Mouse (Mus musculus) CH12.LX (cell line): ENCODE measurements at regions not wholly inside any gene's neighbourhood (a gene's known extent, or its start where the extent isn't known, plus 50 kb on each side); places are given as distances from the start of the nearest gene placed in this dataset.
A peak's percentile ranks its signal among the peaks of the same experiment; 100 is the strongest.

Source experiments
- DNase-seq: peaks from one replicate; pipeline ENCODE4 v3.0.0-alpha.2; 2013; ENCODE audit errors: extremely low read depth
- H3K27ac ChIP-seq: 2 replicates; pipeline ENCODE4 v1.5.1; 2012; ENCODE audit warnings: low read depth, mild to moderate bottlenecking, control low read depth, moderate library complexity; ENCODE audit not compliant: insufficient read depth
- H3K27me3 ChIP-seq: replicated peaks from 2 replicates; pipeline ENCODE3; 2012; ENCODE audit warnings: inconsistent platforms
- H3K36me3 ChIP-seq, 2 experiments: replicated peaks in 1 of 2; 2 replicates each; pipeline versions ENCODE3 to v1.6.1; 2012; ENCODE audit warnings: inconsistent platforms in 1 of 2, low read length in 1 of 2, mild to moderate bottlenecking in 1 of 2, mixed read lengths in 1 of 2, moderate library complexity in 1 of 2; ENCODE audit not compliant: control insufficient read depth in 1 of 2, insufficient read depth in 1 of 2
- H3K4me1 ChIP-seq, 2 experiments: 2 replicates each; pipeline ENCODE4 v1.6.1; 2012; ENCODE audit warnings: inconsistent platforms in 1 of 2, moderate library complexity in 1 of 2; ENCODE audit not compliant: insufficient read depth in 2 of 2, control insufficient read depth in 1 of 2
- H3K4me2 ChIP-seq: 2 replicates; pipeline ENCODE4 v1.6.1; 2012; ENCODE audit warnings: low read depth, mild to moderate bottlenecking, control low read depth; ENCODE audit not compliant: poor library complexity, insufficient read depth, severe bottlenecking
- H3K4me3 ChIP-seq, 3 experiments: fragments of 150-350 bp in 1 of 3; sonication (generic) in 1 of 3; replicated peaks in 1 of 3; 2 replicates each; pipeline versions ENCODE3 to v1.5.1; 2011 to 2012; ENCODE audit warnings: low read depth in 2 of 3, low read length in 2 of 3, mild to moderate bottlenecking in 2 of 3, moderate library complexity in 2 of 3, control low read depth in 1 of 3, improper control_type of control experiment in 1 of 3, inconsistent platforms in 1 of 3, mixed read lengths in 1 of 3; ENCODE audit not compliant: poor library complexity in 1 of 3
- H3K79me2 ChIP-seq: replicated peaks from 2 replicates; pipeline ENCODE4 v1.6.1; 2012; ENCODE audit warnings: mild to moderate bottlenecking, moderate library complexity; ENCODE audit not compliant: control insufficient read depth, poor library complexity, insufficient read depth, severe bottlenecking; ENCODE audit errors: extremely low read depth
- H3K9ac ChIP-seq: 2 replicates; pipeline ENCODE4 v1.6.1; 2012; ENCODE audit warnings: low read depth, mild to moderate bottlenecking, control low read depth, moderate library complexity; ENCODE audit not compliant: insufficient read depth
- H3K9me3 ChIP-seq: replicated peaks from 2 replicates; pipeline ENCODE3; 2012; ENCODE audit warnings: low read length, inconsistent platforms, mixed read lengths
- CHD1 ChIP-seq: IDR thresholded peaks from 2 replicates; pipeline ENCODE4 v1.6.1; 2012; ENCODE audit warnings: low read depth, low read length, improper control_type of control experiment, inconsistent platforms
- CTCF ChIP-seq, 2 experiments: IDR thresholded peaks in 1 of 2; conservative IDR thresholded peaks in 1 of 2; 2 replicates each; pipeline ENCODE4 v1.5.1; 2011 to 2012; ENCODE audit warnings: low read depth in 2 of 2, low read length in 2 of 2, improper control_type of control experiment in 1 of 2, inconsistent platforms in 1 of 2, mild to moderate bottlenecking in 1 of 2, moderate library complexity in 1 of 2
- ELF1 ChIP-seq: IDR thresholded peaks from 2 replicates; pipeline ENCODE4 v1.6.1; 2014; ENCODE audit warnings: low read depth, mild to moderate bottlenecking, inconsistent platforms, low read length, improper control_type of control experiment
- GABPA ChIP-seq: IDR thresholded peaks from 2 replicates; pipeline ENCODE4 v1.6.1; 2012; ENCODE audit warnings: low read depth, low read length, improper control_type of control experiment, inconsistent platforms; ENCODE audit not compliant: insufficient replicate concordance
- JUND ChIP-seq: conservative IDR thresholded peaks from 2 replicates; pipeline ENCODE4 v1.6.1; 2011; ENCODE audit warnings: low read depth, low read length, improper control_type of control experiment
- KAT2A ChIP-seq: IDR thresholded peaks from 2 replicates; pipeline ENCODE4 v1.6.1; 2012; ENCODE audit warnings: low read length, improper control_type of control experiment, inconsistent platforms; ENCODE audit not compliant: insufficient replicate concordance
- MAFK ChIP-seq: IDR thresholded peaks from 2 replicates; pipeline ENCODE4 v1.6.1; 2011; ENCODE audit warnings: low read length, improper control_type of control experiment; ENCODE audit not compliant: insufficient replicate concordance
- MAX ChIP-seq: IDR thresholded peaks from 2 replicates; pipeline ENCODE4 v1.6.1; 2011; ENCODE audit warnings: low read length, improper control_type of control experiment
- MEF2A ChIP-seq: IDR thresholded peaks from 2 replicates; pipeline ENCODE4 v1.6.1; 2014; ENCODE audit warnings: low read depth, mild to moderate bottlenecking, inconsistent platforms, low read length, improper control_type of control experiment, borderline replicate concordance
- MYC ChIP-seq: IDR thresholded peaks from 2 replicates; pipeline ENCODE4 v1.6.1; 2011; ENCODE audit warnings: low read depth, mild to moderate bottlenecking, improper control_type of control experiment, low read length
- POLR2A ChIP-seq: IDR thresholded peaks from 2 replicates; pipeline ENCODE4 v1.6.1; 2011; ENCODE audit warnings: low read depth, mild to moderate bottlenecking, improper control_type of control experiment, low read length
- POLR2AphosphoS2 ChIP-seq: IDR thresholded peaks from 2 replicates; pipeline ENCODE4 v1.6.1; 2011; ENCODE audit warnings: low read depth, low read length, improper control_type of control experiment
- RAD21 ChIP-seq: IDR thresholded peaks from 2 replicates; pipeline ENCODE4 v1.6.1; 2011; ENCODE audit warnings: low read depth, mild to moderate bottlenecking, low read length, improper control_type of control experiment, moderate library complexity
- RCOR1 ChIP-seq: conservative IDR thresholded peaks from 2 replicates; pipeline ENCODE4 v1.6.1; 2012; ENCODE audit warnings: low read depth, mild to moderate bottlenecking, inconsistent platforms, low read length, improper control_type of control experiment
- SIN3A ChIP-seq: IDR thresholded peaks from 2 replicates; pipeline ENCODE4 v1.6.1; 2012; ENCODE audit warnings: low read length, improper control_type of control experiment, inconsistent platforms
- UBTF ChIP-seq: IDR thresholded peaks from 2 replicates; pipeline ENCODE4 v1.6.1; 2012; ENCODE audit warnings: low read depth, mild to moderate bottlenecking, inconsistent platforms, low read length, improper control_type of control experiment, moderate library complexity
- USF2 ChIP-seq: conservative IDR thresholded peaks from 2 replicates; pipeline ENCODE4 v1.6.1; 2011; ENCODE audit warnings: low read depth, low read length, improper control_type of control experiment
- ZKSCAN1 ChIP-seq: IDR thresholded peaks from 2 replicates; pipeline ENCODE4 v1.6.1; 2012; ENCODE audit warnings: low read depth, inconsistent platforms, low read length, improper control_type of control experiment, borderline replicate concordance
- ZMIZ1 ChIP-seq: IDR thresholded peaks from 2 replicates; pipeline ENCODE4 v1.6.1; 2012; ENCODE audit warnings: low read depth, mild to moderate bottlenecking, inconsistent platforms, low read length, improper control_type of control experiment
- ZNF384 ChIP-seq: IDR thresholded peaks from 2 replicates; pipeline ENCODE4 v1.6.1; 2012; ENCODE audit warnings: low read depth, low read length, improper control_type of control experiment, inconsistent platforms
- dilution Hi-C: fragments of 300-500 bp; cut with MboI; formaldehyde crosslinking; loops from 2 replicates; pipeline ENCODE4 v1.14.3; 2020; ENCODE audit warnings: low sequenced_read_pairs; ENCODE audit not compliant: extremely low pct_unique_long_range_greater_than_20kb, extremely low pct_ligation_motif_present
- in situ Hi-C: fragments of 300-500 bp; cut with MboI; formaldehyde crosslinking; loops from 3 replicates; pipeline ENCODE4 v1.14.3; 2019; ENCODE audit warnings: low sequenced_read_pairs, low pct_ligation_motif_present, low pct_unique_long_range_greater_than_20kb, mixed read lengths

DNA sequence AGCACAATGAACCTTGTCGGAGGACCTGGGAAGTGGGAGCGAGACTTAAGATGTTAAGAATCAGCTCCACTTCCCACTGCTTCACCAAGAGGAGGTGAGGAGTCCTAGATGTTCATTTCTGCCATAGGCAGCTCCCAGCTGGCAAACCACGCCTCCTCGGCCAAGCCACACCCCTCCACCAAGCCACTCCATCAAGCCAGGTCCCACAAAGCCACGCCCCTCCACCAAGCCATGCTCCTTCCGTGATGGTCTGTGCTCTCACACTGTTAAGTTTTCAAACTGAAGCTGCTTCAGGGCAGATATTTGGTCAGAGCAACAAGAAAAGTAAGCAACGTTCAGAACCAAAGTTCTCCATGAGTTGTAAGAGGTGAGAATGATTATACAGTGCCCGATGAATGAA is 176.8 kb downstream of the Klf5 start:
- H3K9me3 ChIP-seq: no peaks in the 10 kb centered on the region
- dilution Hi-C loops: no loop called here
- H3K4me2 ChIP-seq: no peak overlapping the region
- H3K27ac ChIP-seq: no peak overlapping the region
- DNase-seq: peak; percentile 14
- no peaks in the 10 kb centered on the region for H3K4me1 ChIP-seq
- no peak overlapping the region for H3K4me3 ChIP-seq
- H3K36me3 ChIP-seq: no peaks in the 10 kb centered on the region
- no peak overlapping the region for H3K9ac ChIP-seq
- TF ChIP-seq ZNF384 (no peak), JUND (no peak), RCOR1 (no peak), RAD21 (no peak), ZKSCAN1 (no peak), MEF2A (no peak), SIN3A (no peak), POLR2AphosphoS2 (no peak), CHD1 (no peak), MYC (no peak), MAFK (no peak), UBTF (no peak), POLR2A (no peak)
- in situ Hi-C loops: no loop called here
- H3K27me3 ChIP-seq: no peaks in the 10 kb centered on the region
- no peaks in the 10 kb centered on the region; the same call in 1 of the 2 replicates for H3K79me2 ChIP-seq

DNA sequence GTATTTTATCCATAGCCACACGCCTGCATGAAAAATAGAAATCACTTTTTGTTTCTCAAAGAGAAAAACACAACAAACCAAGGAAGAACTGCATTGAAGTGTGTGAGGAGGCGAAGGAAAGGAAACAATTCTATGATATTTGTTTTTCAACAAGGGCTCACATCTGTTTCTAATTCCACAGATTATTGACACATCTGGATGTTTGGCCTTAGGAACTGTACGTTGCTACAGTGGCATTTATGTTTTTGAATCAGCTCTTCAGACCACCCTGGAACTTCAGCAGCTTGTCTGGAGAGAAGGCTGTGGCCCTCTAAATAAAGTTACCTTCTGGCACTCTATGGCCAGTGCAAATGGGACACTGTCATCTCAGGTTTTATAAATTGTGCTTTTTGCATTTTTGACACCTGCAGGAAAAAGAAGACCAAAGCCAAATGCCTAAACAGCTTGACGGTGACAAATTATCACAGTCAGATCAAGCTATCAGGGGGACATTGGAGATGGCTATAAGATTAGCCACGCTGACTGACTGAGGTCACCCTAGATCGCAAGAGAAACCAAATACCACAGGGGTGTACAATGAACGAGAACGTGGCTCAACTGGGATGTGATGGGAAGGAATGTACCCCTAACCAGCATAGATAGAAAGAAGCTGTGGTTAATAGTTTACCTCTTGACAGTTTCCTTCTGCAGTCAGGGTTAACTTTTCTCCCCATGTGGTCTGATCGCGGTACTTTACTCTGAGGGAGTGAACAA is 182.0 kb downstream of the Klf5 start:
- no peak for TF ChIP-seq MAFK
- TF ChIP-seq CTCF (conservative IDR thresholded peaks at IDR 0.05 in 1 of 2, IDR thresholded peaks at IDR 0.05 in 1 of 2; ENCODE audit: low read depth in 2 of 2, low read length in 2 of 2): no peak
- TF ChIP-seq KAT2A: no peak
- TF ChIP-seq MAX: no peak
- TF ChIP-seq ZMIZ1: no peak
- TF ChIP-seq GABPA: no peak
- no peak for TF ChIP-seq USF2
- no peak for TF ChIP-seq ELF1
- TF ChIP-seq MYC: no peak
- TF ChIP-seq CHD1: no peak
- dilution Hi-C loops (no loop called here), in situ Hi-C loops (no loop called here)
- Histone ChIP-seq H3K27ac (no peak overlapping the region), H3K27me3 (no peaks in the 10 kb centered on the region), H3K4me3 (no peak overlapping the region), H3K9ac (no peak overlapping the region), H3K36me3 (no peaks in the 10 kb centered on the region), H3K4me1 (no peaks in the 10 kb centered on the region), H3K9me3 (no peaks in the 10 kb centered on the region), H3K4me2 (no peak overlapping the region), H3K79me2 (no peaks in the 10 kb centered on the region)
- DNase-seq: no peak
